Mouse (Mus musculus): ENCODE data around the gene Trim40.
A peak's percentile ranks its signal among the peaks of the same experiment; 100 is the strongest.

Gene Trim40

GRCm38 (mm10) chr17:36890073-36890903 lies at the start of gene Trim40:
Gene Trim40 (minus strand): TSS chr17:36890123.
- DNase-seq (ENCODE audit: low read depth, low spot score) = no peak

GRCm38 (mm10) chr17:36938056-36938455 lies 48.1 kb upstream of the Trim40 start:
- peak; percentile 76 for DNase-seq (ENCODE audit: low read depth, low spot score)

- DNase-seq (ENCODE audit: low read depth, low spot score) = peak; percentile 95
Measured at GRCm38 (mm10) chr17:36931806-36932205, 41.9 kb upstream of the Trim40 start.

- peak; percentile 42 for DNase-seq (ENCODE audit: low read depth, low spot score)
Measured at GRCm38 (mm10) chr17:36931130-36931529, 41.2 kb upstream of the Trim40 start.

- no peak for DNase-seq (ENCODE audit: low read depth, low spot score)
Measured at GRCm38 (mm10) chr17:36930233-36930632, 40.3 kb upstream of the Trim40 start.

- DNase-seq (ENCODE audit: low read depth, low spot score) = no peak
Measured at GRCm38 (mm10) chr17:36929236-36929932, 39.5 kb upstream of the Trim40 start.

GRCm38 (mm10) chr17:36927496-36928120 lies 37.7 kb upstream of the Trim40 start:
- no peak for DNase-seq (ENCODE audit: low read depth, low spot score)

- no peak for DNase-seq (ENCODE audit: low read depth, low spot score)
Measured at GRCm38 (mm10) chr17:36923491-36923890, 33.6 kb upstream of the Trim40 start.

GRCm38 (mm10) chr17:36922715-36923114 lies 32.8 kb upstream of the Trim40 start:
- DNase-seq (ENCODE audit: low read depth, low spot score) = no peak

GRCm38 (mm10) chr17:36920239-36920638 lies 30.3 kb upstream of the Trim40 start:
- no peak for DNase-seq (ENCODE audit: low read depth, low spot score)

- DNase-seq (ENCODE audit: low read depth, low spot score) = peak; percentile 81
Measured at GRCm38 (mm10) chr17:36915076-36915475, 25.2 kb upstream of the Trim40 start.

- DNase-seq (ENCODE audit: low read depth, low spot score) = peak; percentile 91
Measured at GRCm38 (mm10) chr17:36914108-36914507, 24.2 kb upstream of the Trim40 start.

- DNase-seq (ENCODE audit: low read depth, low spot score) = no peak
Measured at GRCm38 (mm10) chr17:36912031-36912430, 22.1 kb upstream of the Trim40 start.

- no peak for DNase-seq (ENCODE audit: low read depth, low spot score)
Measured at GRCm38 (mm10) chr17:36909802-36910201, 19.9 kb upstream of the Trim40 start.

- DNase-seq (ENCODE audit: low read depth, low spot score) = peak; percentile 75
Measured at GRCm38 (mm10) chr17:36908235-36908634, 18.3 kb upstream of the Trim40 start.

- peak; percentile 16 for DNase-seq (ENCODE audit: low read depth, low spot score)
Measured at GRCm38 (mm10) chr17:36903651-36904050, 13.7 kb upstream of the Trim40 start.

- DNase-seq (ENCODE audit: low read depth, low spot score) = no peak
Measured at GRCm38 (mm10) chr17:36900691-36901090, 10.8 kb upstream of the Trim40 start.

GRCm38 (mm10) chr17:36900001-36900400 lies 10.1 kb upstream of the Trim40 start:
- DNase-seq (ENCODE audit: low read depth, low spot score) = no peak

- no peak for DNase-seq (ENCODE audit: low read depth, low spot score)
Measured at GRCm38 (mm10) chr17:36899376-36899775, 9.5 kb upstream of the Trim40 start.

- DNase-seq (ENCODE audit: low read depth, low spot score) = no peak
Measured at GRCm38 (mm10) chr17:36897552-36898205, 7.8 kb upstream of the Trim40 start, which contains the start of gene Trim31. Gene Trim31 (plus strand): TSS chr17:36898118.

- no peak for DNase-seq (ENCODE audit: low read depth, low spot score)
Measured at GRCm38 (mm10) chr17:36897065-36897464, 7.1 kb upstream of the Trim40 start.

- DNase-seq (ENCODE audit: low read depth, low spot score) = peak; percentile 85
Measured at GRCm38 (mm10) chr17:36896583-36896982, 6.7 kb upstream of the Trim40 start.

Data from 3T3-L1 (cell line).